Mouse (Mus musculus) gastrocnemius, postnatal 36 days (tissue): Measurements from ENCODE around the gene Snx19. TPM values are rescaled to one million over a fixed set of nuclear protein-coding genes. Genes with fewer than 3 reads are reported as not detected.
A peak's percentile ranks its signal among the peaks of the same experiment; 100 is the strongest.

Source experiments
- DNase-seq, 2 experiments: peaks; one replicate each; pipeline ENCODE4 v3.0.0; 2022
- intact Hi-C: fragments of 180-260 bp; cut with DNase I; formaldehyde crosslinking; loops from one replicate; pipeline ENCODE4 v1.15.1; 2025
- long read RNA-seq, 2 experiments: library from polyadenylated mRNA; stranded (forward); transcript quantifications; one replicate each; pipeline ENCODE4 v2.0.0; 2021
- total RNA-seq, 2 experiments: library from RNA; stranded (reverse); gene quantifications; 2 replicates each; pipeline ENCODE4 v1.2.3; 2021

Gene Snx19
- total RNA-seq = 10 to 100 TPM; 17.7 to 19.8 TPM
- long read RNA-seq, experiment 1, full-length matches to known transcripts = 3 of 43 reads
- long read RNA-seq, experiment 1, partial matches to known transcripts = 1 of 43 reads
- long read RNA-seq, experiment 1, other reads (novel, unspliced or antisense) = 39 of 43 reads
- long read RNA-seq, experiment 2, full-length matches to known transcripts = 2 of 50 reads
- long read RNA-seq, experiment 2, partial matches to known transcripts = 3 of 50 reads
- long read RNA-seq, experiment 2, other reads (novel, unspliced or antisense) = 45 of 50 reads

DNA sequence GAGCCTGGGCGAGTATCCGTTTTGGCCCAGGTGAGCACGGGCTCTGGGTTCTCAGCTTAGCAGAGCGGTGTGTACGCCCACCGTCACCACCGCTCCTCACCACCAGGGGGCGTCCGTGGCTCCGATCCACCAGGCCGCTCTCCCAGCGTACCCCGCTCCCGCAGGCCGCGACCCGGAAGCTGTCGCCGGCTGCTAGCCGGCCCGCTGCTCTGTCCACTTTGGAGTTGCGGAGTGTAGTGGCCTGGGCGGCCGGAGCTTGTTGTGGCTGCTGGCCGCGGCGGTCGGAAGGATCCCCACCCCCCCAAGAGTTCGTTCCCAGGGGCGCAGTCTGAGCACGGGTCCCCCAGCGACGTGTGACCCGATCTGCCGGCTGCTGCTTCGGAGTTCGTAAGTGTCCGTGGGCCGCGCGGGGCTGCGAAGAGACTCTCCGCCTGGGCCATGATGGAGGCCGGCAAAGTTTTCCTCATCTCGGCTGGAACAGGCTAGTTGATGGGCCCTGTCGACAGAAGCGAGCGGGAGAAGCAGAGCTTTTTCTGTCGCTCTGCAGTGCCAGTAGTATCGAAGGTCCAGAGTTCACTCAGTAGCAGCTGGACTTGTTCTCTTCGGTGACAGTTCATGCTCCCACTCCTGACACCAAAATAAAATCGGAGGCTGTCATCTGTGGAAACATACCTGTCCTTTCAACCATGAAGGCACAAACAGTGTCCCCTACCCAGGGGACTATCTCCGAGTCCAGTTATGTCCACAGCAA lies at the start of gene Snx19:
Snx19 (plus strand) TSS at position 227 of the 751 bp plus-strand sequence.
- intact Hi-C loops = no loop called here
- DNase-seq = peak; percentile 89 to 91

- DNase-seq = no peak
- intact Hi-C loops = no loop called here
Measured at GRCm38 (mm10) chr9:30400771-30401170, 26.1 kb upstream of the Snx19 start.

GRCm38 (mm10) chr9:30422940-30423339 lies 4.0 kb upstream of the Snx19 start:
- DNase-seq = peak in 1 of 2 experiments; percentile 21
- intact Hi-C loops = no loop called here

DNA sequence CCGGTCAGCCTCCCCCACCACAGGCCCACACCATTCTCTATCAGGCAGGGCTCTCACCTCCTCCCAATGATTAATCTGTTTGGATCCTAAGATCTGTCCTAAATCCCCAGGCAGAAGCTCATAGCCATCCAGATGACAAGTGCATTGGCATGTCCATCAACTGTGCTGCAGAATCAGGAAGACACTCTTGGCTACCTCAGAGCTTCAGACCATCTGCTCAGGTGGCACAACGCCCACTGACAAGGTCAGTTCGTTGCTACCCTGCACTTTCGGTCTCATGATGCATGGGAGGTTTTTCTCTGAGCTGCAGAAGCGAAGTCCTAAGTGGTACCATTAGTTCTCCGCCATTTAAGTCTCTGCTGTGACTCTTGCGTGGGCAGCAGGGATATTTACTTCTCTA lies 1.7 kb upstream of the Snx19 start:
- no peak for DNase-seq
- intact Hi-C loops = no loop called here

DNA sequence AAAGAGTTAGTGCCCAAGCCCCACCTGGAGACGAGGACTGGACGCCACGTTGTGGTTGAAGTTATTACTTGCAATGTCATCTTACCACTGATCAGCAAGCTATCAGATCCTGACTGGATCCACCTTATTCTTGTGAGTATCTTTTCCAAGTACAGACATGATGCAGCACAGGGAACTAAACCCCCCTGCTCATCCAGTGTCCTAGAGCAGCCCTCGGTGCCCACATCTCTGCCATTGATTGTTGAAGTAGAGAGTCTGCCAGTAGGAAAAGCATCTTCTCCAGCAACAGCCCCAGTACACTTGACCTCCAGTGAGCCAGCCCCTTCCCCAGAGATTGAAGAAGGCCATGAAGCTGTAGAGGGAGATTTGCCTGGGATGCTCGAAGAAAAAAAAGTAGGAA lies 1.3 kb downstream of the Snx19 start:
- intact Hi-C loops = no loop called here
- no peak for DNase-seq

DNA sequence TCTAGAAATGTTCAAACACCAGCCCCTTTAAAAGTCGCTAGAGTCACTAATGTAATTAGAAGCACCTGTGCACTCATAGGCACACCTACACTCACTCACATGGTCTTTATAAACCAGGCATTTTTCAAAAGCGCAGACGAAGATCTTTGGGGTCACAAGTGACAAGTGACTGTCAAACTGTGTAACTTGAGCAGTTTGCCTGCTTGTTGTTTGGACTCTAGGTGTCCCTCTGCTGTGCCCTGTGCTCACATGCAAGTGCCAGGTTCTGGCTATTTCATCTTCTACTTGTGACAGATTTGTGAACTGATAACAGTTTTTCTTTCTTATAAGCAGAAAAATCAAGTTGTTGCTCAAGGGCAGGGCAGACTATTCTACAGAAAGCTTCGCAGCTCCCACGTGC lies 3.5 kb downstream of the Snx19 start:
- intact Hi-C loops = no loop called here
- DNase-seq = no peak

DNA sequence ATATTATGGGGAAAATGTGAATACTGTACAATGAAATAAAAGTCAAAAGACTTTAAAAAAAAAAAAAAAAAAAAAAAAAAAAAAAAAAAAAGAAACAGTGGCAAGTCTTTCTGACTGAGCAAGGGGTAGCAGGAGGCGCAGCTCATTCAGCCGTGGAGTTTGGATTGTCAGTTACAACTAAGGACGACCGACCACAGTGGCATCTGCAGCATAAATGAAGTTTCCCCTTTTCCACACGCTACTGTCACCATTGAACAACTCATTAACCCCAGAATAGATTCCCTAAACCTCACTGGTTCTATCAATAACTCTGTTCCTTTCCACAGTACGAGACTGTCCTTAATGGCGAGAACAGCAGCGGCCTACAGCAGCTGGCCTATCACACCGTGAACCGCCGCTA lies 5.0 kb downstream of the Snx19 start:
- intact Hi-C loops = no loop called here
- no peak for DNase-seq

- DNase-seq = no peak
- intact Hi-C loops = no loop called here
Measured at GRCm38 (mm10) chr9:30433914-30434313, 7.0 kb downstream of the Snx19 start.

DNA sequence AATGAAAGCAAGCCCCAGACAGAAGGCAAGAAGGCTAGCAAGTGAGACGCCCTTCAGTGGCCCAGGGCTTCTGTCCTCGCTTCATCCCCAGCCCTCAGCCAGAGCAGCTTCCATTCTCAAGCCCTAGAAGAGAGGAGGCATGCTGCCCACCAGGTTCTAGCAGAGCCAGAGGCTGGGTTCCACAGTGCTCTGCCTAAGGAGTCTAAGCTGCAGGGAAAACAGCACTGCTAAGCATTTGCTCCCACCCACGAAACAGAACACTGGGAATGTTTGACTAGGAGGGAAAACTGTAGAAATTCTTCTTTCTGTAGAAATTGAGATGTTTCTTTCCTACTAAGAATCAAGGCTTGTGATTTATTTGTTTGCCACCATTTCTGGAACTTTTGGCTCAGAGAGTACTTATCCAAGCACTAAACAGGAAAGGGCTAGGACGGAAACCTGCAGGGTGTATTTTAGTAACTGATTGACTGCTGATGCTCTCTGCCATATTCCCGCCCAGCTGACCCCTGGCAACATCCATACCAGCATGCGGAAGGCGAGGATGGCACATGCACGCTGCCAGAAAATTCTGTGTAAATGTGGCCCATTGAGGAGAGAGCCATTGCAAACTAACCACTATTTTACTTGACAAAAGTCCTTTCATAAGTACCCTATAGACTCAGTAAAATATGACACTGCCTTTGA lies 9.1 kb downstream of the Snx19 start:
- intact Hi-C loops = no loop called here
- no peak for DNase-seq

GRCm38 (mm10) chr9:30438505-30438904 lies 11.6 kb downstream of the Snx19 start:
- intact Hi-C loops = no loop called here
- no peak for DNase-seq

GRCm38 (mm10) chr9:30441761-30442160 lies 14.9 kb downstream of the Snx19 start:
- no peak for DNase-seq
- intact Hi-C loops = no loop called here

DNA sequence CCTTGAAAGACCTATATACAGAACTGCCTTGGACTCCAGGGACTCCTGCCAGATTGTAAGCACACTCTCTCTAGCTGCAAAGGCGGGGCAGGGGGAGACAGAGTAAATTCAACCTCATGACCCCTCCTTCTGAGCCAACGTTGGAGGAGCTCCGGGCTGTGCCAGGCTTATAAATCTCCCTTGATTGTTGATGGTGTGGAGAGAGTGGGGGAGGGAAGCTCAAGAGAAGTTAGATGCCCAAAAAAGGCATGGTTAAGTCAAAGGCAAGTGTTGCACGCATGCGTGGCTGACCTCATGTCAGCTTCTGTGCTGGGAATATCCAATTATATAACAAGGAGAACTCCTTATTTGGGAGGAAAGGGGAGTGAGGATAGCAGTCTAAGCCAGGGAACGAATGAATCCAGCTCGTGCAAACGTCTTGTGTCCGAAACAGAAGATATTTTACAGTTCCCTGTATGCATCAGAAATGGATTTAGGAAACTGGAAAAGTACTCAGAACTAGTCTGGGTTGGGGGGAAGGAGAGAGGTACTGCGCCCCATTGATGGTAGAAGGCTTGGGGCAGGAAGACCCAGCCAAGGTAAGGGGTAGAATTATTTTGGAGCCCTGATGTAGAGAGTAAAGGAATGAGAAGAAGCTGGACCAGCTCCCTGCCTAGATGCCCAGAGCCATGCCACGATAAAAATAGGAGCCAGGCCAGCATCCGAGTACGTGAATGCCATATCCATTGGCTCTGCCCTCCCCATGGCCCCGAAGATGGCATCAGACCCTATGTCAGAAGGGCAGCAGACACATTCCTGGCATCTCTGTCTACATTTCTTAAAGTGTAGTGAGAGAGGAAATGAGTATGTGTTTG lies 18.6 kb downstream of the Snx19 start:
- intact Hi-C loops = loop anchor here (2.0 to 5.0 kb wide), 2 partner anchors 37 to 495 kb away; no protein-coding TSS in a partner anchor
- DNase-seq = peak; percentile 28 to 53

DNA sequence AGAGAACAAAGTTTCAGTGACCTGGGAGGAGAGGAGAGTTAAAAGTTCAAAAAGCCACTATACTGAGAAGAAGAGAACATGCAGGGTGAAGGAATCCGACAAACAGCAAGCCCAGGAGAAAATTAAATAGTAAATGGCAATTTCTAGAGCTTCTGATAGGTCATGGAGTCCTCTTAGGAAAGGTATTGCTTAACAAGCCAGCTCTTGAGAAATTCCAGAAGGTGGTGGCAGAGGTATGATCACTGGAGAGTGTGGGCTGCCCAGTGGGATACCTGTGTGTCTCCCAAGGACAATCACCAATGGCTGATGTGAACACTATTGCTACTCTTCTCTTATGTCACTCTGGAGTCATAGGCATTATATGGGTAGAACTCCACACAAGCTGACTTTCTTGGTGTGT lies 19.2 kb downstream of the Snx19 start:
- intact Hi-C loops = loop anchor here (2.0 to 5.0 kb wide), 2 partner anchors 36 to 495 kb away; no protein-coding TSS in a partner anchor
- DNase-seq = no peak

- no peak for DNase-seq
- intact Hi-C loops = loop anchor here (5.0 kb wide), 1 partner anchor 34 kb away; no protein-coding TSS in a partner anchor
Measured at GRCm38 (mm10) chr9:30448459-30448858, 21.6 kb downstream of the Snx19 start.

DNA sequence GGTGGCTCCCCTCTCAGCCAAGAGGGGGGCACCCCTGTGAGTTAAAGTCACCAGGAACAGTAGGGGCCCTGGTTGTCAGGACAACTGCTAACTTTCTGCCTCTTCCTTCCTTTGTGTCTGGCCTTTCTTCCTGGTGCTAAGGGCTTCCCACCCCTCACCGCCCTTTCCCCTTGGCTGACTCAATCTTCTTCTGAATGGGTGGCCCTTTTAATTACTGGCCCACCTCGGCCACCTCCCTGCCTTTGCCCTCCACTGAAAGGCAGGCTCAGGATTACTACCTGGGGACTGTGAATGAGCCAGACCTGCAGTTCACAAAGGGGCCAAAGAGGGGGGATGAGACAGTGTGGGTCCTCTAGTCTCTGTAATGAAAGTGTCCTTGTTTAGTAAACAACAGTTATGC lies 23.0 kb downstream of the Snx19 start:
- DNase-seq = no peak
- intact Hi-C loops = loop anchor here (5.0 kb wide), 1 partner anchor 32 kb away; no protein-coding TSS in a partner anchor

- no peak for DNase-seq
- intact Hi-C loops = no loop called here
Measured at GRCm38 (mm10) chr9:30450834-30451233, 23.9 kb downstream of the Snx19 start.

GRCm38 (mm10) chr9:30454527-30454926 lies 27.6 kb downstream of the Snx19 start:
- intact Hi-C loops = no loop called here
- no peak for DNase-seq

GRCm38 (mm10) chr9:30456250-30456649 lies 29.3 kb downstream of the Snx19 start:
- no peak for DNase-seq
- intact Hi-C loops = no loop called here

DNA sequence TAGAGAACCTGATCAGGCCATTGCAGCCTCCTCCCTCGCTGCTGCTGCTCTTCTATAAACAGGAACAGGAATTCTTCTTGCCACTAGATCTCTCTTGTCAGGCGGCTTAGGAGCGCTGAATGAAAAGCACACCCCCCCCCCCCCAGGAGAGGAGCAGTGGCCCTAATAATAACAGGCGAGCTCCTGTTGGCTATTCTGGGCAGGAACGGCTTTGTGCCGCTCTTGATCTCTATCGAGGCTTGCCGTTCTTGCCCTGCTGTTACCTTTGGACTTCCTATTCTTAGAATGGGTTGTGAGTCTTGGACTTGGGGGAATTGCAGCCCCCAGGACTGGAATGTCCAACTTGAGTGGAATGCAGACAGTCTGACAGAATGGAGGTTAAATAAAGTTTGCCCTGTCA lies 33.6 kb downstream of the Snx19 start:
- no peak for DNase-seq
- intact Hi-C loops = no loop called here

DNA sequence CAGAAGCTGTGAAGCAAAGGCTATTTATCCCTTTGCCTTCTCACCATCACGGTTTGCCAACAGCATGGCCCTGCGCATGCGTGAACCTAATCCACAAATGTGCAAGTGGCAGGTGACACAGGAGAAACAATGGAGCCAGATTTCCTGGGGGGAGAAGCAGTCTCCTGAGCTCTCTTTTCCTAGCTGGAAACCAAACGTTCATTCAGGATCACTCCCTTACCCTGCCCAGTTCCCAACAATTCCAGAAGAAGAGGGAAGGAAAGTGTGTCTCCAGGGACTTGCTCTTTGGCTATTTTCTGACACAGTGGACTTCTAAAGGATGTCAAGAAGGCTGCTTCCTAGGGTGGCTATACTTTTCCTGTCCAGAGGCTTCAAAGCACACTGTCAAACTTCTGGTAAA lies 37.8 kb downstream of the Snx19 start:
- intact Hi-C loops = no loop called here
- DNase-seq = no peak
